Mouse (Mus musculus) embryonic facial prominence, embryonic 15.5 days (tissue): ENCODE measurements around the gene Fmod. TPM values are rescaled to one million over a fixed set of nuclear protein-coding genes. Genes with fewer than 3 reads are reported as not detected.
A peak's percentile ranks its signal among the peaks of the same experiment; 100 is the strongest.

Experiments
- ATAC-seq: fragments of 200-750 bp; cut with Nextera tagmentation; 2 replicates; pipeline ENCODE4 v1.8.0; 2017; ENCODE audit warnings: low read depth, moderate TSS enrichment; ENCODE audit not compliant: insufficient number of reproducible peaks, low FRiP score, low TSS enrichment
- H3K27ac ChIP-seq: fragments of 300-500 bp; sonication (generic); replicated peaks from 2 replicates; pipeline ENCODE4 v1.5.1; 2015; ENCODE audit warnings: mild to moderate bottlenecking, inconsistent platforms
- H3K27me3 ChIP-seq: fragments of 300-500 bp; sonication (generic); 2 replicates; pipeline ENCODE4 v1.6.1; 2015; ENCODE audit warnings: inconsistent platforms
- H3K36me3 ChIP-seq: fragments of 300-500 bp; sonication (generic); 2 replicates; pipeline ENCODE4 v1.6.1; 2015; ENCODE audit warnings: mild to moderate bottlenecking, inconsistent platforms
- H3K4me1 ChIP-seq: fragments of 300-500 bp; sonication (generic); 2 replicates; pipeline ENCODE4 v1.6.1; 2015; ENCODE audit warnings: inconsistent platforms
- H3K4me2 ChIP-seq: fragments of 300-500 bp; sonication (generic); replicated peaks from 2 replicates; pipeline ENCODE4 v1.6.1; 2015; ENCODE audit warnings: mild to moderate bottlenecking, inconsistent platforms
- H3K4me3 ChIP-seq: fragments of 300-500 bp; sonication (generic); replicated peaks from 2 replicates; pipeline ENCODE4 v1.5.1; 2015; ENCODE audit warnings: mild to moderate bottlenecking, inconsistent platforms
- H3K9ac ChIP-seq: fragments of 300-500 bp; sonication (generic); 2 replicates; pipeline ENCODE4 v1.6.1; 2015; ENCODE audit warnings: inconsistent platforms
- H3K9me3 ChIP-seq: fragments of 300-500 bp; sonication (generic); replicated peaks from 2 replicates; pipeline ENCODE4 v1.6.1; 2016; ENCODE audit warnings: inconsistent platforms
- WGBS: fragments of 180-500 bp; shearing (Covaris S2); methylation state at CpG from one replicate; pipeline ENCODE4 v1.1.7; 2015; 5-methylcytosine and 5-hydroxymethylcytosine counted together
- polyA plus RNA-seq: library from polyadenylated mRNA; unstranded; fragments of >200 nt; fragmentation: Nextera tagmentation; extraction: Ambion mirVana; gene quantifications from 2 replicates; pipeline ENCODE4 v1.2.1, GENCODE M21; 2015

The Fmod gene
- polyA plus RNA-seq, 1 experiment from 2014 or later = 30.8 TPM

DNA sequence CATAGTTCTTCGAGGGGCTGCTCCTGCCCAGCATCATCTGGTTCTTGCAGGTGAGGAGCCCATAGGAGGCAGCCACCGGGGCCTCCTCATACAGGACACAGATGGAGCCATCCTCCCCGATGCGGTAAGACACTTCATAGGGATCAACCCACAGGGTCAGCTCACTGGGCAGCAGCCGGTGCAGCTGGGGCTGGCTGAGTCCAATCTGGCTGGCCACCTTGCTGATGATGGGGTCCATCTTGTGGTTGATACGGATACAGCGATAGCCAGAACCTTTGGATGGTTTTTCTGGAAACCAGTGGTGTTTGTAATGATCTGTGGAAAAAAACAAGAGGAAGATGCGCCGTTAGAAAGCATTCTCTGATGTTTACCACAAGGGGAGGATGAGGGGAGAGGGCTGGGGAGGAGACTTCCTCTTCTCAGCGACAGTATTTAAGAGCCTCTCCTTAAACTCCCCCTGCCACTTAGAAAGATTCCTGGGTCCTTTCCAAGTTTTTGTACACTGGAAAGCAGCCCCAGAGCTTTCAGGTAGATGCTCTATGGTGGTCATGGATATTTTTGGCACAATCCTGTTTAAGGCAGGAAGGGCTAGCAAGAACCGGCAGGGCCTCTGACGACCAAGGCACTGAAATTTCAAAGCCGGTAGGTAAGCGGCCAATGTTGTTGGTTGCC lies 40.5 kb downstream of the Fmod start:
- 44% methylated on average over 14 of the region's 14 CpGs for WGBS
- Histone ChIP-seq H3K36me3 (0 out of 2 replicates have a peak, but pooled peaks cover 6% of the 10 kb centered on the region), H3K4me1 (peaks cover 42% of the 10 kb centered on the region), H3K27me3 (no peaks in the 10 kb centered on the region), H3K9me3 (no peaks in the 10 kb centered on the region), H3K4me2 (peak overlapping the region; percentile 87), H3K27ac (no peak overlapping the region), H3K4me3 (peak overlapping the region; percentile 79), H3K9ac (peak overlapping the region; percentile 88; the same call in 1 of the 2 replicates)
- ATAC-seq = no peak

DNA sequence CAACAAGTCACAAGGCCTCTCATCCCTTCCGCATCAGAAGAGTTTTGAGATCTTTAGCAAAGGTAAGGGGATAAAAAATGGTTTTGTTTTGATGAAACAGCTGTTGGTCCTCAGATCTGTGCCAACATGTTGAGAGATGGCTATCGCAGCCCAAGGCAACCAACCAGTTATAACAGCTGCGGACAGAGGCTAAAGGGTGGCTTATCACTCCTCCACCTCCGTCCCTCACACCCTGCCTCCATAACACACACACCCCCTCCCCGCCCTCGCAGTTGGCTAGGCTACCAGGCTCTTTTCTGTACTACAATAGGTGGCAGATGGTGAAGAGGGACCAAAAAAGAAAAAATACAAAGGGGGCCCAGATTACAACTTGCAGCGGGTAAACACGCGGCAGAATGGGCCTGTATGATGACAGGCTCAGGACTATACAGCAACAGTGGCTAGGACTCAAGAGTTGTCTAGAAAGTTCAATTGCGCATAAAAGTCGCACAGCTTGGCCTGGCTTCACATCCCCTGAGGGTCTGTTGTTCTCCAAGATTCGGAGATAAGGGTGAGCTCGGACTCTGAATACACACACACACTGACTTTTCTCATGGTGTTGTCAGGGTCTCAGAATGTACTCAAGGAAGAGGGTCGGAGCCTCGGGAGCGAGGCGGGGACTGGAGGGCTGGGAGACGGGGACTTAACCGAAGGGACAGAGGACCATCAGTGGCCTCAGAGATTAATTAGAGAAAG lies 41.2 kb downstream of the Fmod start:
- Histone ChIP-seq H3K4me3 (peak overlapping the region; percentile 79), H3K4me1 (peaks cover 47% of the 10 kb centered on the region), H3K4me2 (peak overlapping the region; percentile 87), H3K9ac (peak overlapping the region; percentile 88), H3K36me3 (0 out of 2 replicates have a peak, but pooled peaks cover 6% of the 10 kb centered on the region), H3K27ac (peak overlapping the region; percentile 52; the same call in 1 of the 2 replicates), H3K9me3 (no peaks in the 10 kb centered on the region), H3K27me3 (no peaks in the 10 kb centered on the region)
- no peak for ATAC-seq
- WGBS = 13% methylated on average over 19 of the region's 19 CpGs

- WGBS = under 1% methylated on average over 61 of the region's 62 CpGs
- peak; percentile 92 for ATAC-seq
- Histone ChIP-seq H3K9ac (peak within 1 kb of the TSS; percentile 88), H3K36me3 (0 out of 2 replicates have a peak, but pooled peaks cover 6% of the 10 kb centered on the region), H3K27ac (peak within 1 kb of the TSS; percentile 83), H3K27me3 (no peaks in the 10 kb centered on the region), H3K9me3 (no peaks in the 10 kb centered on the region), H3K4me1 (peaks cover 51% of the 10 kb centered on the region), H3K4me2 (peak within 1 kb of the TSS; percentile 87), H3K4me3 (peak within 1 kb of the TSS; percentile 79)
Observed at GRCm38 (mm10) chr1:134078802-134079476, 41.9 kb downstream of the Fmod start, which contains the start of gene Btg2. TSS of gene Btg2 (minus strand) at chr1:134079120.

DNA sequence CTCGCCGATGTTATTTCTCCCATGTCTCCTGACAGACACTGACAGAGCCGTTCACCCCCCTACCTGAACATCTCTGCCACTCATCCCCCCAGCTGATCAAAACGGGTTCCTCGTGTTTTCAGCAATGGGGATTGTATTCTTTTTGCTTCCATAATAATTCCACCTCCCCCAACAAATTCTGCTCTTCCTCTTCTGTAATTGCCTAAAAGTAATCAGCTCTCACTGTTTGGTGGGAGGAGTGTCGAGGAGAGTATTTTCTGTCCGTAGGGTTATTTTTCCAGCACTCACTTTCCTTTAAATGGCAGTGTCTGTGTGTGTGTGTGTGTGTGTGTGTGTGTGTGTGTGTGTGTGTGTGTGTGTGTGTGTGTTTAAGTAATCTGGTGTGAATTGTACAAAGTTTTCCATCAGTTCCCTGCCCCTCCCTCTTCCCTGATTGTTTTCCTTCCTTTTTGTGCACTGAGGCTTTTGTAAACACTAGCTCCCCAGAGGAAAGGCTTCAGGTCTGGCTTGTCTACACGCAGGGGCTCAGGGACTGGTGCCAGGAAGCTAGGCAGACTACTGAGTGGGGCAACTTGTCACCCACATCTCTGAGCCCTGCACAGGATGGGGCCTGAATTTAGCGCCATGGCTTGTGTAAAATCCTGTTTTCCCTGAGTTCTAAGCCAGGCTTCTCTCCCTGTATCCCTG lies 42.6 kb downstream of the Fmod start:
- peak overlapping the region; percentile 79 for H3K4me3 ChIP-seq
- H3K9me3 ChIP-seq = no peaks in the 10 kb centered on the region
- peak overlapping the region; percentile 45 for H3K9ac ChIP-seq
- H3K27ac ChIP-seq = peak overlapping the region; percentile 83
- peak overlapping the region; percentile 87 for H3K4me2 ChIP-seq
- 0 out of 2 replicates have a peak, but pooled peaks cover 5% of the 10 kb centered on the region for H3K36me3 ChIP-seq
- H3K27me3 ChIP-seq = no peaks in the 10 kb centered on the region
- WGBS = 5% methylated on average over 9 of the region's 9 CpGs
- peaks cover 51% of the 10 kb centered on the region for H3K4me1 ChIP-seq
- ATAC-seq = no peak; the same call in 1 of the 2 replicates

DNA sequence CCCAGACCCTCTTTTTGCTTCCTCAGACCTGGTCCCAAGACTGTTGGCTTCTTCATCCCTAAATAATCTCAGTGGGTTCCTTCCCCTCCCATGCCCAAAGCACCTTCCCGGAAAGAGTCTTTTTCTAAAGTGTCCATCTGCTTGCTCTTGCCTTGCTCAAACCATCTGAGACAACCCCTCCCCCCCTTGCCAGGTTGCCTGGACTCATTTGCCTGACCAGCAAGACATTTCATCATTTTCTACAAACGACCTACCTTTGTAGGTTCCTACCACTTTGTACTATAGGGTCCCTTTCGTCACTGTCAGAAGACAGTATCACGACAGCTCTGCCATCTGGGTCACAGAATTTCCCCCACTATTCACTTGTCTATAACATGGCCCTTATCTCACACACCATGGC lies 43.4 kb downstream of the Fmod start:
- Histone ChIP-seq H3K9me3 (no peaks in the 10 kb centered on the region), H3K27ac (peak overlapping the region; percentile 83; the same call in 1 of the 2 replicates), H3K36me3 (no peaks in the 10 kb centered on the region), H3K27me3 (no peaks in the 10 kb centered on the region), H3K9ac (no peak overlapping the region), H3K4me2 (no peak overlapping the region), H3K4me1 (peaks cover 50% of the 10 kb centered on the region), H3K4me3 (no peak overlapping the region)
- ATAC-seq = no peak
- 81% methylated on average over 4 of the region's 4 CpGs for WGBS

GRCm38 (mm10) chr1:134080881-134081450 lies 43.9 kb downstream of the Fmod start:
- Histone ChIP-seq H3K9me3 (no peaks in the 10 kb centered on the region), H3K4me3 (no peak overlapping the region), H3K4me2 (no peak overlapping the region), H3K27me3 (no peaks in the 10 kb centered on the region), H3K27ac (no peak overlapping the region), H3K36me3 (no peaks in the 10 kb centered on the region), H3K4me1 (peaks cover 45% of the 10 kb centered on the region), H3K9ac (no peak overlapping the region)
- 69% methylated on average over 5 of the region's 5 CpGs for WGBS
- ATAC-seq = no peak

GRCm38 (mm10) chr1:134082987-134083516 lies 46.0 kb downstream of the Fmod start:
- H3K9ac ChIP-seq = no peak overlapping the region
- no peaks in the 10 kb centered on the region for H3K36me3 ChIP-seq
- H3K27me3 ChIP-seq = no peaks in the 10 kb centered on the region
- ATAC-seq = 0 out of 2 replicates have a peak, but pooled peaks have one; percentile 26
- 41% methylated on average over 11 of the region's 11 CpGs for WGBS
- no peak overlapping the region for H3K4me3 ChIP-seq
- no peaks in the 10 kb centered on the region for H3K9me3 ChIP-seq
- H3K27ac ChIP-seq = no peak overlapping the region
- H3K4me1 ChIP-seq = peaks cover 37% of the 10 kb centered on the region
- no peak overlapping the region for H3K4me2 ChIP-seq

GRCm38 (mm10) chr1:134083676-134084075 lies 46.6 kb downstream of the Fmod start:
- no peak overlapping the region for H3K9ac ChIP-seq
- H3K4me2 ChIP-seq = no peak overlapping the region
- no peak overlapping the region for H3K4me3 ChIP-seq
- no peaks in the 10 kb centered on the region for H3K36me3 ChIP-seq
- ATAC-seq = no peak
- peaks cover 32% of the 10 kb centered on the region for H3K4me1 ChIP-seq
- no peak overlapping the region for H3K27ac ChIP-seq
- no peaks in the 10 kb centered on the region for H3K9me3 ChIP-seq
- WGBS = 83% methylated on average over 8 of the region's 8 CpGs
- H3K27me3 ChIP-seq = no peaks in the 10 kb centered on the region

DNA sequence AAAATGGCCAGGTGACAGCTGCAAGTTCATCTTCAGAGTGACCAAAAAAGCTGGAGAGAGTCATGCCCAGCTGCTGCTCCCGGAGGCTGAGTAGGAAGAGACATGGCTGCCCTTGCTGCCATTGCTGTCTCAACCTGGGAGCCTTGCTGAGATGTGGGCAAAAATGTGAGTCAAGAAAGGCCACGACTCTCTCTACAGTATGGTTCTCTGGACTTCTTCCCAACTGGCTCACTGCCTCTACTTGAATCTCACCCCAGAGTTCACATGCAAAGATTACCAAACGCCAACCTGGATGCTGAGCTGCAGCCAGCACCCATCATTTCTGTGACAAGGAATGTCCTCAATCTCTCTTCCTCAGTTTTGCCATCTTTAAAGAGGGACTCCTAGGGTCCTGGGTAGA lies 47.1 kb downstream of the Fmod start:
- no peak overlapping the region for H3K4me2 ChIP-seq
- 77% methylated on average over 3 of the region's 3 CpGs for WGBS
- no peak overlapping the region for H3K9ac ChIP-seq
- H3K9me3 ChIP-seq = no peaks in the 10 kb centered on the region
- H3K27me3 ChIP-seq = no peaks in the 10 kb centered on the region
- H3K36me3 ChIP-seq = no peaks in the 10 kb centered on the region
- ATAC-seq = no peak
- no peak overlapping the region for H3K27ac ChIP-seq
- H3K4me1 ChIP-seq = peaks cover 32% of the 10 kb centered on the region
- H3K4me3 ChIP-seq = no peak overlapping the region

- H3K4me3 ChIP-seq = no peak overlapping the region
- H3K27ac ChIP-seq = no peak overlapping the region
- no peak overlapping the region for H3K4me2 ChIP-seq
- H3K4me1 ChIP-seq = peaks cover 20% of the 10 kb centered on the region
- H3K27me3 ChIP-seq = no peaks in the 10 kb centered on the region
- H3K9me3 ChIP-seq = no peaks in the 10 kb centered on the region
- ATAC-seq = no peak
- H3K9ac ChIP-seq = no peak overlapping the region
- H3K36me3 ChIP-seq = no peaks in the 10 kb centered on the region
- WGBS = 47% methylated on average over 3 of the region's 3 CpGs
Observed at GRCm38 (mm10) chr1:134086017-134086416, 49.0 kb downstream of the Fmod start.
